10 mouse cellular contexts compared by ENCODE assay signal in genomic region chr3:151366302-151366701, GRCm38 (mm10).
DNase-seq lines count a peak whose midpoint lies in the region; ATAC-seq and TF ChIP-seq lines count a peak whose summit lies in the region.
"Had no signal": no experiment of that assay in that cellular context is flagged by ENCODE, and none has a peak within 500 bp of the region (broad histone marks: within the 10 kb centered on the region; RNA-seq: fewer than 3 reads in every experiment).

No protein-coding gene starts in this region.

- intact Hi-C loops in gastrocnemius, postnatal 14 days (cut with DNase I; ENCODE audit: low total_unique reads): no loop called here

- ATAC-seq in hindbrain, embryonic 12.5 days (ENCODE audit: low FRiP score): peak; percentile 56
- ATAC-seq in neural tube, embryonic 13.5 days (ENCODE audit: low read depth): peak; percentile 69
- ATAC-seq in heart, embryonic 12.5 days (ENCODE audit: insufficient number of reproducible peaks, low FRiP score): no peak

- WGBS in cerebellum, adult 2 months: 3% methylated on average over 4 of the region's 4 CpGs
- WGBS in embryonic facial prominence, embryonic 10.5 days: 20% methylated on average over 4 of the region's 4 CpGs
- WGBS in hindbrain, embryonic 12.5 days: 23% methylated on average over 4 of the region's 4 CpGs
- 27% methylated on average over 4 of the region's 4 CpGs for WGBS in neural tube, embryonic 13.5 days
- 76% methylated on average over 4 of the region's 4 CpGs for WGBS in heart, embryonic 12.5 days

- H3K4me3 ChIP-seq in cerebellum, adult 2 months (replicated peaks; ENCODE audit: insufficient read depth, low read depth, low read length): no peak overlapping the region
- no peak overlapping the region for H3K4me3 ChIP-seq in embryonic facial prominence, embryonic 10.5 days
- no peak overlapping the region for H3K4me3 ChIP-seq in hindbrain, embryonic 12.5 days
- H3K4me3 ChIP-seq in neural tube, embryonic 13.5 days: no peak overlapping the region
- no peak overlapping the region for H3K4me3 ChIP-seq in heart, embryonic 12.5 days
- H3K4me3 ChIP-seq: heart, adult 2 months; limb, embryonic 15.5 days had no signal

- H3K4me2 ChIP-seq in hindbrain, embryonic 12.5 days (replicated peaks): no peak overlapping the region
- H3K4me2 ChIP-seq in neural tube, embryonic 13.5 days: no peak overlapping the region
- no peak overlapping the region for H3K4me2 ChIP-seq in heart, embryonic 12.5 days
- H3K4me2 ChIP-seq: limb, embryonic 15.5 days had no signal

- no peak for TF ChIP-seq CTCF in cerebellum, adult 2 months (IDR thresholded peaks at IDR 0.05; ENCODE audit: borderline replicate concordance, insufficient read depth, low read depth, low read length)

- no peak overlapping the region for H3K9ac ChIP-seq in hindbrain, embryonic 12.5 days
- no peak overlapping the region for H3K9ac ChIP-seq in neural tube, embryonic 13.5 days
- no peak overlapping the region for H3K9ac ChIP-seq in heart, embryonic 12.5 days
- H3K9ac ChIP-seq: limb, embryonic 15.5 days had no signal

- no peak for TF ChIP-seq POLR2A in cerebellum, adult 2 months (IDR thresholded peaks at IDR 0.05; ENCODE audit: borderline replicate concordance, insufficient read depth, low read length)

- H3K27me3 ChIP-seq in cerebellum, adult 2 months (ENCODE audit: control insufficient read depth, insufficient read depth, low read length): no peaks in the 10 kb centered on the region
- H3K27me3 ChIP-seq in embryonic facial prominence, embryonic 10.5 days (replicated peaks; ENCODE audit: low read depth, poor library complexity, severe bottlenecking): no peaks in the 10 kb centered on the region
- no peaks in the 10 kb centered on the region for H3K27me3 ChIP-seq in hindbrain, embryonic 12.5 days
- no peaks in the 10 kb centered on the region for H3K27me3 ChIP-seq in neural tube, embryonic 13.5 days
- no peaks in the 10 kb centered on the region for H3K27me3 ChIP-seq in heart, embryonic 12.5 days (replicated peaks)
- H3K27me3 ChIP-seq: limb, embryonic 15.5 days had no signal

- H3K27ac ChIP-seq in cerebellum, adult 2 months (ENCODE audit: insufficient read depth, low read length): no peak overlapping the region
- H3K27ac ChIP-seq in embryonic facial prominence, embryonic 10.5 days (replicated peaks): 0 out of 2 replicates have a peak overlapping the region, but pooled peaks have one; percentile 35
- H3K27ac ChIP-seq in hindbrain, embryonic 12.5 days: no peak overlapping the region
- no peak overlapping the region for H3K27ac ChIP-seq in neural tube, embryonic 13.5 days (replicated peaks)
- H3K27ac ChIP-seq in heart, embryonic 12.5 days (ENCODE audit: poor library complexity, severe bottlenecking): no peak overlapping the region
- H3K27ac ChIP-seq: heart, adult 2 months; limb, embryonic 15.5 days had no signal

- H3K4me1 ChIP-seq in cerebellum, adult 2 months (ENCODE audit: control insufficient read depth, insufficient read depth, low read length): peaks cover 4% of the 10 kb centered on the region; the same call in 1 of the 2 replicates
- H3K4me1 ChIP-seq in embryonic facial prominence, embryonic 10.5 days: peaks cover 12% of the 10 kb centered on the region
- 0 out of 2 replicates have a peak, but pooled peaks cover 5% of the 10 kb centered on the region for H3K4me1 ChIP-seq in hindbrain, embryonic 12.5 days
- peaks cover 6% of the 10 kb centered on the region for H3K4me1 ChIP-seq in neural tube, embryonic 13.5 days (replicated peaks)
- H3K4me1 ChIP-seq in heart, embryonic 12.5 days (replicated peaks): no peaks in the 10 kb centered on the region

- peak; percentile 84 to 92 for DNase-seq in cerebellum, adult 2 months
- DNase-seq in embryonic facial prominence, embryonic 10.5 days (ENCODE audit: low spot score): peak; percentile 21
- no peak for DNase-seq in gastrocnemius, postnatal 14 days
- no peak for DNase-seq in left cerebral cortex, adult 18-20 months (ENCODE audit: low spot score in 2 of 2)
- DNase-seq: heart, adult 2 months; lung, postnatal 10 days had no signal

- no peaks in the 10 kb centered on the region for H3K9me3 ChIP-seq in embryonic facial prominence, embryonic 10.5 days
- H3K9me3 ChIP-seq in hindbrain, embryonic 12.5 days (replicated peaks): no peaks in the 10 kb centered on the region
- no peaks in the 10 kb centered on the region for H3K9me3 ChIP-seq in neural tube, embryonic 13.5 days
- H3K9me3 ChIP-seq in heart, embryonic 12.5 days (replicated peaks): no peaks in the 10 kb centered on the region; the same call in 1 of the 2 replicates
- H3K9me3 ChIP-seq: limb, embryonic 15.5 days had no signal

- H3K36me3 ChIP-seq in embryonic facial prominence, embryonic 10.5 days (replicated peaks): no peaks in the 10 kb centered on the region
- no peaks in the 10 kb centered on the region for H3K36me3 ChIP-seq in hindbrain, embryonic 12.5 days
- no peaks in the 10 kb centered on the region for H3K36me3 ChIP-seq in neural tube, embryonic 13.5 days
- no peaks in the 10 kb centered on the region for H3K36me3 ChIP-seq in heart, embryonic 12.5 days
- H3K36me3 ChIP-seq: limb, embryonic 15.5 days had no signal

Comparison
In these comparisons a context has a peak if more than half of its experiments do, and no peak if none do; other contexts are left out.
1. DNase-seq: peak in cerebellum, adult 2 months (2 of 2) and embryonic facial prominence, embryonic 10.5 days (single experiment); none in gastrocnemius, postnatal 14 days (single experiment) and left cerebral cortex, adult 18-20 months (0 of 2).